Mouse (Mus musculus) hindbrain, embryonic 15.5 days (tissue): Measurements from ENCODE around the gene Gm11127. TPM values are rescaled to one million over a fixed set of nuclear protein-coding genes. Genes with fewer than 3 reads are reported as not detected.
"Not testable (repeated sequence)": the region's sequence is repeated elsewhere in the genome, so short reads cannot be mapped to it uniquely, and the experiment has no call there.

Experiments
- ATAC-seq: fragments of 200-750 bp; cut with Nextera tagmentation; 2 replicates; pipeline ENCODE4 v1.8.0; 2017; ENCODE audit warnings: low read depth, moderate number of reproducible peaks, moderate TSS enrichment; ENCODE audit not compliant: low FRiP score
- H3K27ac ChIP-seq: fragments of 300-500 bp; sonication (generic); replicated peaks from 2 replicates; pipeline ENCODE4 v1.5.1; 2015; ENCODE audit warnings: mild to moderate bottlenecking, inconsistent platforms
- H3K27me3 ChIP-seq: fragments of 300-500 bp; sonication (generic); 2 replicates; pipeline ENCODE4 v1.6.1; 2015; ENCODE audit warnings: control low read depth, inconsistent platforms
- H3K36me3 ChIP-seq: fragments of 300-500 bp; sonication (generic); 2 replicates; pipeline ENCODE4 v1.6.1; 2015; ENCODE audit warnings: control low read depth, inconsistent platforms
- H3K4me1 ChIP-seq: fragments of 300-500 bp; sonication (generic); replicated peaks from 2 replicates; pipeline ENCODE4 v1.6.1; 2015; ENCODE audit warnings: control low read depth, inconsistent platforms
- H3K4me2 ChIP-seq: fragments of 300-500 bp; sonication (generic); 2 replicates; pipeline ENCODE4 v1.6.1; 2015; ENCODE audit warnings: moderate library complexity, mild to moderate bottlenecking, inconsistent platforms
- H3K4me3 ChIP-seq: fragments of 300-500 bp; sonication (generic); 2 replicates; pipeline ENCODE4 v1.5.1; 2015; ENCODE audit warnings: mild to moderate bottlenecking, inconsistent platforms
- H3K9ac ChIP-seq: fragments of 300-500 bp; sonication (generic); 2 replicates; pipeline ENCODE4 v1.6.1; 2015; ENCODE audit warnings: inconsistent platforms
- H3K9me3 ChIP-seq: fragments of 300-500 bp; sonication (generic); 2 replicates; pipeline ENCODE4 v1.6.1; 2016; ENCODE audit warnings: control low read depth, inconsistent platforms
- WGBS: fragments of 180-500 bp; shearing (Covaris S2); methylation state at CpG from one replicate; pipeline ENCODE4 v1.1.7; 2015; 5-methylcytosine and 5-hydroxymethylcytosine counted together
- polyA plus RNA-seq: library from polyadenylated mRNA; unstranded; fragments of >200 nt; fragmentation: Nextera tagmentation; extraction: Ambion mirVana; gene quantifications from 2 replicates; pipeline ENCODE4 v1.2.1, GENCODE M21; 2015

Gene Gm11127
- polyA plus RNA-seq, 1 experiment from 2014 or later = not detected

GRCm38 (mm10) chr17:36030046-36030702 lies 28.0 kb downstream of the Gm11127 start:
- not testable (repeated sequence) for H3K36me3 ChIP-seq, H3K9ac ChIP-seq, H3K4me2 ChIP-seq, ATAC-seq, H3K27me3 ChIP-seq, H3K4me3 ChIP-seq, H3K9me3 ChIP-seq, H3K27ac ChIP-seq
- H3K4me1 ChIP-seq = peaks cover 13% of the 10 kb centered on the region
- 86% methylated on average over 4 of the region's 4 CpGs for WGBS

GRCm38 (mm10) chr17:36028879-36029619 lies 29.1 kb downstream of the Gm11127 start:
- H3K36me3 ChIP-seq = no peaks in the 10 kb centered on the region
- no peak overlapping the region for H3K4me3 ChIP-seq
- no peak overlapping the region for H3K9ac ChIP-seq
- ATAC-seq = no peak
- 86% methylated on average over 7 of the region's 7 CpGs for WGBS
- no peaks in the 10 kb centered on the region for H3K9me3 ChIP-seq
- H3K4me2 ChIP-seq = no peak overlapping the region
- H3K4me1 ChIP-seq = peaks cover 13% of the 10 kb centered on the region
- H3K27me3 ChIP-seq = no peaks in the 10 kb centered on the region
- H3K27ac ChIP-seq = no peak overlapping the region

- WGBS = 96% methylated on average over 4 of the region's 4 CpGs
- H3K27me3 ChIP-seq = no peaks in the 10 kb centered on the region
- H3K9me3 ChIP-seq = no peaks in the 10 kb centered on the region
- H3K4me1 ChIP-seq = peaks cover 12% of the 10 kb centered on the region
- H3K4me2 ChIP-seq = no peak overlapping the region
- ATAC-seq = no peak
- no peaks in the 10 kb centered on the region for H3K36me3 ChIP-seq
- no peak overlapping the region for H3K9ac ChIP-seq
- no peak overlapping the region for H3K4me3 ChIP-seq
- H3K27ac ChIP-seq = no peak overlapping the region
These were observed 30.5 kb downstream of the Gm11127 start for GRCm38 (mm10) chr17:36027663-36028062.

GRCm38 (mm10) chr17:36025901-36026300 lies 32.3 kb downstream of the Gm11127 start:
- no peak overlapping the region for H3K9ac ChIP-seq
- H3K4me3 ChIP-seq = no peak overlapping the region
- H3K4me2 ChIP-seq = no peak overlapping the region
- H3K27ac ChIP-seq = no peak overlapping the region
- 46% methylated on average over 4 of the region's 4 CpGs for WGBS
- no peaks in the 10 kb centered on the region for H3K27me3 ChIP-seq
- H3K36me3 ChIP-seq = no peaks in the 10 kb centered on the region
- no peaks in the 10 kb centered on the region for H3K9me3 ChIP-seq
- no peak for ATAC-seq
- H3K4me1 ChIP-seq = no peaks in the 10 kb centered on the region

GRCm38 (mm10) chr17:36025197-36025596 lies 33.0 kb downstream of the Gm11127 start:
- no peak for ATAC-seq

GRCm38 (mm10) chr17:36023710-36024654 lies 34.2 kb downstream of the Gm11127 start:
- ATAC-seq = no peak
- 68% methylated on average over 9 of the region's 9 CpGs for WGBS

More at GRCm38 (mm10) chr17:36025197-36025596, 33.0 kb downstream of the Gm11127 start:
- 52% methylated on average over 5 of the region's 5 CpGs for WGBS
- no peak overlapping the region for H3K27ac ChIP-seq
- no peak overlapping the region for H3K4me2 ChIP-seq
- H3K9me3 ChIP-seq = no peaks in the 10 kb centered on the region
- H3K9ac ChIP-seq = no peak overlapping the region
- H3K4me1 ChIP-seq = no peaks in the 10 kb centered on the region
- H3K36me3 ChIP-seq = no peaks in the 10 kb centered on the region
- H3K27me3 ChIP-seq = no peaks in the 10 kb centered on the region
- no peak overlapping the region for H3K4me3 ChIP-seq

GRCm38 (mm10) chr17:36022922-36023321 lies 35.2 kb downstream of the Gm11127 start:
- Histone ChIP-seq H3K27me3 (no peaks in the 10 kb centered on the region), H3K4me3 (no peak overlapping the region), H3K9me3 (no peaks in the 10 kb centered on the region), H3K27ac (no peak overlapping the region), H3K4me2 (no peak overlapping the region), H3K9ac (no peak overlapping the region), H3K36me3 (no peaks in the 10 kb centered on the region), H3K4me1 (no peaks in the 10 kb centered on the region)
- no peak for ATAC-seq
- 94% methylated on average over 6 of the region's 6 CpGs for WGBS

More at GRCm38 (mm10) chr17:36023710-36024654, 34.2 kb downstream of the Gm11127 start:
- Histone ChIP-seq H3K4me1 (no peaks in the 10 kb centered on the region), H3K9ac (no peak overlapping the region), H3K36me3 (no peaks in the 10 kb centered on the region), H3K27me3 (no peaks in the 10 kb centered on the region), H3K9me3 (no peaks in the 10 kb centered on the region), H3K4me3 (no peak overlapping the region), H3K27ac (no peak overlapping the region), H3K4me2 (no peak overlapping the region)

- 93% methylated on average over 9 of the region's 9 CpGs for WGBS
- Histone ChIP-seq H3K4me3 (no peak overlapping the region), H3K9me3 (no peaks in the 10 kb centered on the region), H3K27me3 (no peaks in the 10 kb centered on the region), H3K4me2 (no peak overlapping the region), H3K27ac (no peak overlapping the region), H3K4me1 (no peaks in the 10 kb centered on the region), H3K9ac (no peak overlapping the region), H3K36me3 (no peaks in the 10 kb centered on the region)
- no peak for ATAC-seq
These were observed 36.1 kb downstream of the Gm11127 start for GRCm38 (mm10) chr17:36022098-36022497.

- Histone ChIP-seq H3K4me2 (0 out of 2 replicates have a peak overlapping the region, but pooled peaks have one; percentile 11), H3K27ac (no peak overlapping the region), H3K36me3 (no peaks in the 10 kb centered on the region), H3K9ac (no peak overlapping the region), H3K4me1 (no peaks in the 10 kb centered on the region), H3K27me3 (no peaks in the 10 kb centered on the region), H3K4me3 (no peak overlapping the region), H3K9me3 (no peaks in the 10 kb centered on the region)
- 95% methylated on average over 1 of the region's 1 CpGs for WGBS
- no peak for ATAC-seq
These were observed 36.9 kb downstream of the Gm11127 start for GRCm38 (mm10) chr17:36021309-36021708.

GRCm38 (mm10) chr17:36020191-36021073 lies 37.7 kb downstream of the Gm11127 start, which contains the start of gene H2-T24:
H2-T24 (minus strand) TSS chr17:36020560.
- Histone ChIP-seq H3K9ac (no peak within 1 kb of the TSS), H3K27ac (no peak within 1 kb of the TSS), H3K4me3 (no peak within 1 kb of the TSS), H3K9me3 (no peaks in the 10 kb centered on the region), H3K36me3 (no peaks in the 10 kb centered on the region), H3K4me1 (no peaks in the 10 kb centered on the region), H3K4me2 (peak within 1 kb of the TSS; percentile 11; the same call in 1 of the 2 replicates), H3K27me3 (no peaks in the 10 kb centered on the region)
- ATAC-seq = no peak
- WGBS = 53% methylated on average over 15 of the region's 15 CpGs

GRCm38 (mm10) chr17:36019519-36019918 lies 38.7 kb downstream of the Gm11127 start:
- H3K9me3 ChIP-seq = no peaks in the 10 kb centered on the region
- no peak overlapping the region for H3K9ac ChIP-seq
- no peak overlapping the region for H3K4me3 ChIP-seq
- H3K4me2 ChIP-seq = no peak overlapping the region
- H3K36me3 ChIP-seq = peaks cover 5% of the 10 kb centered on the region
- no peaks in the 10 kb centered on the region for H3K27me3 ChIP-seq
- 83% methylated on average over 3 of the region's 3 CpGs for WGBS
- no peak for ATAC-seq
- H3K27ac ChIP-seq = no peak overlapping the region
- no peaks in the 10 kb centered on the region for H3K4me1 ChIP-seq
